Mouse (Mus musculus): ENCODE data around the gene Isca1.
"Not testable (repeated sequence)": the region's sequence is repeated elsewhere in the genome, so short reads cannot be mapped to it uniquely, and the experiment has no call there.

The Isca1 gene

GRCm38 (mm10) chr13:59769296-59770163 is at the start of gene Isca1:
Isca1 (minus strand) TSS chr13:59769810.
- DNase-seq (ENCODE audit: inconsistent ontology term), result peak; percentile 99

GRCm38 (mm10) chr13:59817352-59817751 is 47.7 kb upstream of the Isca1 start:
- DNase-seq (ENCODE audit: inconsistent ontology term), result no peak

GRCm38 (mm10) chr13:59814109-59814591 is 44.5 kb upstream of the Isca1 start:
- DNase-seq (ENCODE audit: inconsistent ontology term), result no peak

GRCm38 (mm10) chr13:59811581-59811980 is 42.0 kb upstream of the Isca1 start:
- DNase-seq (ENCODE audit: inconsistent ontology term), result no peak

GRCm38 (mm10) chr13:59801000-59801399 is 31.4 kb upstream of the Isca1 start:
- DNase-seq (ENCODE audit: inconsistent ontology term), result peak; percentile 13

GRCm38 (mm10) chr13:59800077-59800476 is 30.5 kb upstream of the Isca1 start:
- DNase-seq (ENCODE audit: inconsistent ontology term), result no peak

- no peak for DNase-seq (ENCODE audit: inconsistent ontology term)
Measured at GRCm38 (mm10) chr13:59798306-59798705, 28.7 kb upstream of the Isca1 start.

GRCm38 (mm10) chr13:59796466-59796848 is 26.8 kb upstream of the Isca1 start:
- DNase-seq (ENCODE audit: inconsistent ontology term), result no peak

- no peak for DNase-seq (ENCODE audit: inconsistent ontology term)
Measured at GRCm38 (mm10) chr13:59795807-59796465, 26.3 kb upstream of the Isca1 start.

- no peak for DNase-seq (ENCODE audit: inconsistent ontology term)
Measured at GRCm38 (mm10) chr13:59794786-59795185, 25.2 kb upstream of the Isca1 start.

GRCm38 (mm10) chr13:59782145-59782544 is 12.5 kb upstream of the Isca1 start, which contains the start of gene Gm49354:
Gm49354 (minus strand) TSS chr13:59782245.
- no peak for DNase-seq (ENCODE audit: inconsistent ontology term)

GRCm38 (mm10) chr13:59779744-59780264 is 10.2 kb upstream of the Isca1 start:
- DNase-seq (ENCODE audit: inconsistent ontology term), result not testable (repeated sequence)

GRCm38 (mm10) chr13:59779213-59779612 is 9.6 kb upstream of the Isca1 start:
- no peak for DNase-seq (ENCODE audit: inconsistent ontology term)

GRCm38 (mm10) chr13:59775168-59775567 is 5.6 kb upstream of the Isca1 start:
- DNase-seq (ENCODE audit: inconsistent ontology term), result no peak

GRCm38 (mm10) chr13:59771257-59771656 is 1.6 kb upstream of the Isca1 start:
- DNase-seq (ENCODE audit: inconsistent ontology term), result peak; percentile 39

- peak; percentile 24 for DNase-seq (ENCODE audit: inconsistent ontology term)
Measured at GRCm38 (mm10) chr13:59770847-59771246, 1.2 kb upstream of the Isca1 start.

- DNase-seq (ENCODE audit: inconsistent ontology term), result peak; percentile 91
Measured at GRCm38 (mm10) chr13:59770164-59770562, 553 bp upstream of the Isca1 start.

GRCm38 (mm10) chr13:59768531-59768930 is 1.1 kb downstream of the Isca1 start:
- DNase-seq (ENCODE audit: inconsistent ontology term), result no peak

GRCm38 (mm10) chr13:59766786-59767515 is 2.7 kb downstream of the Isca1 start:
- DNase-seq (ENCODE audit: inconsistent ontology term), result peak; percentile 65

- DNase-seq (ENCODE audit: inconsistent ontology term), result no peak
Measured at GRCm38 (mm10) chr13:59762791-59763190, 6.8 kb downstream of the Isca1 start.

GRCm38 (mm10) chr13:59756906-59757305 is 12.7 kb downstream of the Isca1 start:
- DNase-seq (ENCODE audit: inconsistent ontology term), result no peak

- DNase-seq (ENCODE audit: inconsistent ontology term), result no peak
Measured at GRCm38 (mm10) chr13:59750310-59750709, 19.3 kb downstream of the Isca1 start.
